Mouse (Mus musculus): ENCODE data around the gene Abcg1. TPM values are rescaled to one million over a fixed set of nuclear protein-coding genes. Genes with fewer than 3 reads are reported as not detected.

Abcg1 gene
- total and polyA plus RNA-seq, 3 experiments = 2.2 to 4.6 (median 2.2) TPM

GRCm38 (mm10) chr17:31067051-31067450, 9.6 kb downstream of the Abcg1 start (continued):
- TF ChIP-seq SMC3 (IDR thresholded peaks at IDR 0.05; ENCODE audit: low read depth, low read length) (peak; percentile 10; the same call in 1 of the 2 replicates), JUND (conservative IDR thresholded peaks at IDR 0.05; ENCODE audit: low read depth, low read length) (0 out of 2 replicates have a peak, but pooled peaks have one; percentile 59), ETS1 (conservative IDR thresholded peaks at IDR 0.05; ENCODE audit: low read depth, low read length) (peak; percentile 98), ZNF384 (IDR thresholded peaks at IDR 0.05; ENCODE audit: low read depth, low read length) (no peak), NELFE (IDR thresholded peaks at IDR 0.05; ENCODE audit: low read depth, low read length) (no peak), UBTF (IDR thresholded peaks at IDR 0.05; ENCODE audit: low read depth, low read length) (no peak), IRF4 (IDR thresholded peaks at IDR 0.05; ENCODE audit: low read depth, low read length) (peak; percentile 77)

- Histone ChIP-seq H3K4me2 (ENCODE audit: insufficient read depth, low read depth, poor library complexity, severe bottlenecking) (no peak overlapping the region), H3K79me2 (replicated peaks; ENCODE audit: control insufficient read depth, extremely low read depth, insufficient read depth, poor library complexity, severe bottlenecking) (no peaks in the 10 kb centered on the region), H3K9ac (ENCODE audit: insufficient read depth, low read depth) (no peak overlapping the region), H3K4me3 (replicated peaks in 1 of 3; ENCODE audit: low read depth in 2 of 3, low read length in 2 of 3, poor library complexity in 1 of 3) (no peak overlapping the region), H3K4me1 (ENCODE audit: control insufficient read depth in 1 of 2, insufficient read depth in 2 of 2) (peaks cover 53 to 77% of the 10 kb centered on the region in 2 experiments), H3K9me3 (replicated peaks; ENCODE audit: low read length) (no peaks in the 10 kb centered on the region), H3K27me3 (replicated peaks) (peaks cover 12% of the 10 kb centered on the region), H3K27ac (ENCODE audit: insufficient read depth, low read depth) (no peak overlapping the region), H3K36me3 (replicated peaks in 1 of 2; ENCODE audit: control insufficient read depth in 1 of 2, insufficient read depth in 1 of 2, low read length in 1 of 2) (no peaks in the 10 kb centered on the region)
- TF ChIP-seq TCF12 (IDR thresholded peaks at IDR 0.05; ENCODE audit: low read depth, low read length) = no peak
- TF ChIP-seq IRF4 (IDR thresholded peaks at IDR 0.05; ENCODE audit: low read depth, low read length) = no peak
- no peak for TF ChIP-seq KAT2A (IDR thresholded peaks at IDR 0.05; ENCODE audit: insufficient replicate concordance, low read length)
- no peak for TF ChIP-seq E2F4 (IDR thresholded peaks at IDR 0.05; ENCODE audit: insufficient replicate concordance, low read depth, low read length)
- no peak for TF ChIP-seq UBTF (IDR thresholded peaks at IDR 0.05; ENCODE audit: low read depth, low read length)
- no peak for TF ChIP-seq NRF1 (IDR thresholded peaks at IDR 0.05; ENCODE audit: low read depth, low read length)
- no peak for TF ChIP-seq MAFK (IDR thresholded peaks at IDR 0.05; ENCODE audit: insufficient replicate concordance, low read length)
- no peak for TF ChIP-seq EP300 (IDR thresholded peaks at IDR 0.05; ENCODE audit: low read length)
- no peak for TF ChIP-seq BHLHE40 (IDR thresholded peaks at IDR 0.05; ENCODE audit: low read depth, low read length)
- no peak for TF ChIP-seq MEF2A (IDR thresholded peaks at IDR 0.05; ENCODE audit: borderline replicate concordance, low read depth, low read length)
- TF ChIP-seq GABPA (IDR thresholded peaks at IDR 0.05; ENCODE audit: insufficient replicate concordance, low read depth, low read length) = no peak
- DNase-seq (ENCODE audit: extremely low read depth) = no peak
- dilution Hi-C loops (cut with MboI; ENCODE audit: extremely low pct_ligation_motif_present, extremely low pct_unique_long_range_greater_than_20kb, low sequenced_read_pairs) = no loop called here
- in situ Hi-C loops (cut with MboI; ENCODE audit: low pct_ligation_motif_present, low pct_unique_long_range_greater_than_20kb, low sequenced_read_pairs) = no loop called here
Observed at GRCm38 (mm10) chr17:31069121-31069520, 11.6 kb downstream of the Abcg1 start.

- no peaks in the 10 kb centered on the region for H3K36me3 ChIP-seq (replicated peaks in 1 of 2; ENCODE audit: control insufficient read depth in 1 of 2, insufficient read depth in 1 of 2, low read length in 1 of 2)
- H3K4me1 ChIP-seq (ENCODE audit: control insufficient read depth in 1 of 2, insufficient read depth in 2 of 2) = peaks cover 50 to 84% of the 10 kb centered on the region in 2 experiments
- H3K27ac ChIP-seq (ENCODE audit: insufficient read depth, low read depth) = no peak overlapping the region
- H3K4me2 ChIP-seq (ENCODE audit: insufficient read depth, low read depth, poor library complexity, severe bottlenecking) = no peak overlapping the region
- no peaks in the 10 kb centered on the region for H3K9me3 ChIP-seq (replicated peaks; ENCODE audit: low read length)
- in situ Hi-C loops (cut with MboI; ENCODE audit: low pct_ligation_motif_present, low pct_unique_long_range_greater_than_20kb, low sequenced_read_pairs) (loop anchor here (10.0 kb wide), 1 partner anchor 45 kb away; no protein-coding TSS in a partner anchor), dilution Hi-C loops (cut with MboI; ENCODE audit: extremely low pct_ligation_motif_present, extremely low pct_unique_long_range_greater_than_20kb, low sequenced_read_pairs) (no loop called here)
- no peak for TF ChIP-seq E2F4 (IDR thresholded peaks at IDR 0.05; ENCODE audit: insufficient replicate concordance, low read depth, low read length)
- no peak for TF ChIP-seq MAX (IDR thresholded peaks at IDR 0.05; ENCODE audit: low read length)
- no peak for TF ChIP-seq PAX5 (IDR thresholded peaks at IDR 0.05; ENCODE audit: low read length)
- no peak for TF ChIP-seq KAT2A (IDR thresholded peaks at IDR 0.05; ENCODE audit: insufficient replicate concordance, low read length)
- no peak for TF ChIP-seq ZC3H11A (IDR thresholded peaks at IDR 0.05; ENCODE audit: low read depth, low read length)
- no peak for TF ChIP-seq ZMIZ1 (IDR thresholded peaks at IDR 0.05; ENCODE audit: low read depth, low read length)
- no peak for TF ChIP-seq ELF1 (IDR thresholded peaks at IDR 0.05; ENCODE audit: low read depth, low read length)
- no peak for TF ChIP-seq USF2 (conservative IDR thresholded peaks at IDR 0.05; ENCODE audit: low read depth, low read length)
- TF ChIP-seq NRF1 (IDR thresholded peaks at IDR 0.05; ENCODE audit: low read depth, low read length) = no peak
- TF ChIP-seq TBP (conservative IDR thresholded peaks at IDR 0.05; ENCODE audit: low read depth, low read length) = no peak
- TF ChIP-seq TCF12 (IDR thresholded peaks at IDR 0.05; ENCODE audit: low read depth, low read length) = no peak
- no peak for TF ChIP-seq RCOR1 (conservative IDR thresholded peaks at IDR 0.05; ENCODE audit: low read depth, low read length)
- no peak for TF ChIP-seq MYC (IDR thresholded peaks at IDR 0.05; ENCODE audit: low read depth, low read length)
- no peak overlapping the region for H3K9ac ChIP-seq (ENCODE audit: insufficient read depth, low read depth)
- H3K27me3 ChIP-seq (replicated peaks) = peaks cover 12% of the 10 kb centered on the region
- no peak for DNase-seq (ENCODE audit: extremely low read depth)
- no peaks in the 10 kb centered on the region for H3K79me2 ChIP-seq (replicated peaks; ENCODE audit: control insufficient read depth, extremely low read depth, insufficient read depth, poor library complexity, severe bottlenecking)
- no peak overlapping the region for H3K4me3 ChIP-seq (replicated peaks in 1 of 3; ENCODE audit: low read depth in 2 of 3, low read length in 2 of 3, poor library complexity in 1 of 3)
Observed at GRCm38 (mm10) chr17:31069845-31070244, 12.4 kb downstream of the Abcg1 start.

Measured in CH12.LX (cell line).